Mouse (Mus musculus) intestine, embryonic 16.5 days (tissue): Measurements from ENCODE around the gene Mbl2. TPM values are rescaled to one million over a fixed set of nuclear protein-coding genes. Genes with fewer than 3 reads are reported as not detected.
"Not testable (repeated sequence)": the region's sequence is repeated elsewhere in the genome, so short reads cannot be mapped to it uniquely, and the experiment has no call there.

Experiments
- ATAC-seq: fragments of 200-750 bp; cut with Nextera tagmentation; 2 replicates; pipeline ENCODE4 v1.8.0; 2017; ENCODE audit warnings: moderate TSS enrichment, moderate library complexity
- H3K27ac ChIP-seq: fragments of 300-500 bp; sonication (generic); 2 replicates; pipeline ENCODE4 v1.5.1; 2014; ENCODE audit warnings: mild to moderate bottlenecking, low read length
- H3K27me3 ChIP-seq: fragments of 300-500 bp; sonication (generic); replicated peaks from 2 replicates; pipeline ENCODE4 v1.6.1; 2014; ENCODE audit warnings: low read length, control low read depth, mixed read lengths; ENCODE audit not compliant: control insufficient read depth, insufficient read depth
- H3K36me3 ChIP-seq: fragments of 300-500 bp; sonication (generic); 2 replicates; pipeline ENCODE4 v1.6.1; 2014; ENCODE audit warnings: low read length, control low read depth; ENCODE audit not compliant: control insufficient read depth, insufficient read depth
- H3K4me1 ChIP-seq: fragments of 300-500 bp; sonication (generic); 2 replicates; pipeline ENCODE4 v1.6.1; 2014; ENCODE audit warnings: low read length, control low read depth, mixed read lengths; ENCODE audit not compliant: control insufficient read depth, insufficient read depth
- H3K4me2 ChIP-seq: fragments of 300-500 bp; sonication (generic); 2 replicates; pipeline ENCODE4 v1.6.1; 2014; ENCODE audit warnings: low read depth, low read length, control low read depth
- H3K4me3 ChIP-seq: fragments of 300-500 bp; sonication (generic); 2 replicates; pipeline ENCODE4 v1.5.1; 2014; ENCODE audit warnings: mild to moderate bottlenecking, low read length
- H3K9ac ChIP-seq: fragments of 300-500 bp; sonication (generic); 2 replicates; pipeline ENCODE4 v1.6.1; 2014; ENCODE audit warnings: low read depth, low read length
- H3K9me3 ChIP-seq: fragments of 300-500 bp; sonication (generic); 2 replicates; pipeline ENCODE4 v1.6.1; 2016; ENCODE audit warnings: low read length, control low read depth; ENCODE audit not compliant: control insufficient read depth
- WGBS: fragments of 180-500 bp; shearing (Covaris S2); extraction: QIAGEN DNeasy Blood & Tissue Kit; methylation state at CpG from one replicate; pipeline ENCODE4 v1.1.7; 2014; 5-methylcytosine and 5-hydroxymethylcytosine counted together
- polyA plus RNA-seq: library from polyadenylated mRNA; unstranded; fragments of >200 nt; fragmentation: Nextera tagmentation; extraction: Ambion mirVana; gene quantifications from 2 replicates; pipeline ENCODE4 v1.2.1, GENCODE M21; 2015

Mbl2 gene
- polyA plus RNA-seq = 0.12 and 0.16 TPM in 2 replicates

- H3K4me3 ChIP-seq = no peak within 1 kb of the TSS
- H3K36me3 ChIP-seq = no peaks in the 10 kb centered on the region
- H3K4me1 ChIP-seq = no peaks in the 10 kb centered on the region
- no peak for ATAC-seq
- no peak within 1 kb of the TSS for H3K27ac ChIP-seq
- no peaks in the 10 kb centered on the region for H3K9me3 ChIP-seq
- no peak within 1 kb of the TSS for H3K9ac ChIP-seq
- H3K27me3 ChIP-seq = no peaks in the 10 kb centered on the region
- no peak within 1 kb of the TSS for H3K4me2 ChIP-seq
- WGBS = 71% methylated on average over 3 of the region's 3 CpGs
Measured at GRCm38 (mm10) chr19:30232691-30233090, at the start of gene Mbl2. Mbl2 (plus strand) TSS chr19:30232942.

GRCm38 (mm10) chr19:30185536-30185935 is 47.2 kb upstream of the Mbl2 start:
- WGBS = 98% methylated on average over 2 of the region's 2 CpGs
- 0 out of 2 replicates have a peak, but pooled peaks cover 4% of the 10 kb centered on the region for H3K9me3 ChIP-seq
- H3K9ac ChIP-seq = no peak overlapping the region
- no peaks in the 10 kb centered on the region for H3K27me3 ChIP-seq
- no peak for ATAC-seq
- H3K4me3 ChIP-seq = no peak overlapping the region
- no peaks in the 10 kb centered on the region for H3K4me1 ChIP-seq
- no peak overlapping the region for H3K4me2 ChIP-seq
- H3K27ac ChIP-seq = no peak overlapping the region
- H3K36me3 ChIP-seq = no peaks in the 10 kb centered on the region

- no peaks in the 10 kb centered on the region for H3K27me3 ChIP-seq
- H3K36me3 ChIP-seq = no peaks in the 10 kb centered on the region
- no peak overlapping the region for H3K27ac ChIP-seq
- no peak overlapping the region for H3K9ac ChIP-seq
- H3K4me2 ChIP-seq = no peak overlapping the region
- ATAC-seq = no peak
- H3K4me3 ChIP-seq = no peak overlapping the region
- H3K9me3 ChIP-seq = 0 out of 2 replicates have a peak, but pooled peaks cover 4% of the 10 kb centered on the region
- H3K4me1 ChIP-seq = no peaks in the 10 kb centered on the region
- WGBS = 82% methylated on average over 2 of the region's 2 CpGs
Measured at GRCm38 (mm10) chr19:30187232-30187631, 45.5 kb upstream of the Mbl2 start.

- no peak for ATAC-seq
- no peaks in the 10 kb centered on the region for H3K4me1 ChIP-seq
- no peak overlapping the region for H3K4me3 ChIP-seq
- H3K36me3 ChIP-seq = no peaks in the 10 kb centered on the region
- H3K9me3 ChIP-seq = no peaks in the 10 kb centered on the region
- H3K9ac ChIP-seq = no peak overlapping the region
- H3K27ac ChIP-seq = no peak overlapping the region
- WGBS = 64% methylated on average over 6 of the region's 6 CpGs
- no peaks in the 10 kb centered on the region for H3K27me3 ChIP-seq
- H3K4me2 ChIP-seq = no peak overlapping the region
Measured at GRCm38 (mm10) chr19:30194999-30195398, 37.7 kb upstream of the Mbl2 start.

DNA sequence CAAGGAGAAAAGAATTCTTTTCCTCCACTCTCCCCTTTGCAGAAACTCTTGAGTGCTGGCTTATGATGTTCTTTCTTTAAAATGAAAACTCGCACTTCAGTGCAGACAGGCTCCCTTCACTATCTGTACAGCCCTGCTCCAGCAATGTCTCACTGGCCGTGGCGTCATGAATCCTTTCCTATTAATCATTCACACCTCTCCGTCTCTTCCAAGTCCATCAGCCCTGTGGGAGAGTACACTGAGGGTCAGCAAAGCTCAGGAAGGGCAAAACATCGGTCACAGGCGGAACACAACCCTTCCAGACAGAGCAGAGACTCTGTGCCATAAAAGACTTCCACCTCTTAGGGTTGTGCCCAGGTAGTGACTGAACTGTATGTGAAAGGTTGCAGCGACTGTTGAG is 30.6 kb upstream of the Mbl2 start:
- Histone ChIP-seq H3K4me2 (no peak overlapping the region), H3K27me3 (no peaks in the 10 kb centered on the region), H3K36me3 (no peaks in the 10 kb centered on the region), H3K9me3 (no peaks in the 10 kb centered on the region), H3K4me1 (no peaks in the 10 kb centered on the region), H3K9ac (no peak overlapping the region), H3K4me3 (no peak overlapping the region), H3K27ac (no peak overlapping the region)
- ATAC-seq = no peak
- WGBS = 51% methylated on average over 7 of the region's 7 CpGs

GRCm38 (mm10) chr19:30205159-30205816 is 27.5 kb upstream of the Mbl2 start:
- H3K27ac ChIP-seq = no peak overlapping the region
- no peaks in the 10 kb centered on the region for H3K36me3 ChIP-seq
- H3K4me2 ChIP-seq = no peak overlapping the region
- no peak for ATAC-seq
- no peaks in the 10 kb centered on the region for H3K4me1 ChIP-seq
- no peaks in the 10 kb centered on the region for H3K9me3 ChIP-seq
- H3K4me3 ChIP-seq = no peak overlapping the region
- 19% methylated on average over 12 of the region's 12 CpGs for WGBS
- no peaks in the 10 kb centered on the region for H3K27me3 ChIP-seq
- H3K9ac ChIP-seq = no peak overlapping the region

DNA sequence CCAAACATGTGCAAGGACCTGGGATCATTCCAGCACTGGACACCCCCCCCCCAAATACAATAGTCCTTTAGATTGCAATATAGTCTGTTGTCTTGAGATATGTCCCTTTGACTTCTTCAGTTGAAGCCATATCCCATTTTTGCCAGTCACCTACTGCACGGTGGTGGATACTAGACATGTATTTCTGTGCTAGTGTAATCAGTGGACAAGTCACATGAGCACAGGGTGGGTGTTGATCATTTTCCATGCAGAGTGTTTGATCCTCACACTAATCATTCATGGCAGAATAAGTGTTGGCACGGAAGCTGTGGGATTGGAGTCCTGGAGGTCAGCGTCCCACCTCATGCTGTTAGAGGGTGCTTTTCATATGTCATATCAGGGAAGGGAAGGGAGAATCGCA is 26.9 kb upstream of the Mbl2 start:
- WGBS = 76% methylated on average over 4 of the region's 4 CpGs
- Histone ChIP-seq H3K27me3 (no peaks in the 10 kb centered on the region), H3K4me2 (no peak overlapping the region), H3K4me3 (no peak overlapping the region), H3K36me3 (no peaks in the 10 kb centered on the region), H3K9me3 (no peaks in the 10 kb centered on the region), H3K27ac (no peak overlapping the region), H3K4me1 (no peaks in the 10 kb centered on the region), H3K9ac (no peak overlapping the region)
- ATAC-seq = no peak

DNA sequence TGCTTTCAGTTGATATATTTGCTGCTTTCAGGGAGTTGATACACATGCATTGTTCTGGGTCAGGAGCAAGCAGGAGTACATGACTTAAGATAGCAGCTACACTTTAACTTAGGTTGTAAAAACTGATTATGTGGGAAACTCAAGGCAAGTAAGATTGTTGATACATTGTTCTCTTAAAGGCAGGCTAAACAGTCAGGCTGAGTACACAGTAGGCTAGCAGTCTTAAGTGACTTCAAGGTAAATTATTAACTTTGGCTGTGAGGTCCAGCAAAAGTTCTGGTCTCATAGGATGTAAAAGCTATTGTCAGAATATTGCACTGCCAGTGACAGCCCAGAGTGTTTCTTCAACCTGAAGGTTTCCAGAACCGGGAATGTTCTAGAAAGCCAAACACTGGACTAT is 25.8 kb upstream of the Mbl2 start:
- Histone ChIP-seq H3K27me3 (no peaks in the 10 kb centered on the region), H3K9ac (no peak overlapping the region), H3K4me3 (no peak overlapping the region), H3K27ac (no peak overlapping the region), H3K4me2 (no peak overlapping the region), H3K9me3 (no peaks in the 10 kb centered on the region), H3K4me1 (no peaks in the 10 kb centered on the region), H3K36me3 (no peaks in the 10 kb centered on the region)
- ATAC-seq = peak; percentile 74
- WGBS = 60% methylated on average over 1 of the region's 1 CpGs

- 87% methylated on average over 8 of the region's 8 CpGs for WGBS
- H3K4me3 ChIP-seq, H3K27ac ChIP-seq, H3K4me1 ChIP-seq, H3K36me3 ChIP-seq, H3K4me2 ChIP-seq, H3K9me3 ChIP-seq, ATAC-seq, H3K9ac ChIP-seq, H3K27me3 ChIP-seq: not testable (repeated sequence)
Measured at GRCm38 (mm10) chr19:30209006-30209405, 23.7 kb upstream of the Mbl2 start.

- no peak for ATAC-seq
- no peaks in the 10 kb centered on the region for H3K4me1 ChIP-seq
- no peak overlapping the region for H3K4me2 ChIP-seq
- no peak overlapping the region for H3K4me3 ChIP-seq
- H3K9me3 ChIP-seq = no peaks in the 10 kb centered on the region
- no peaks in the 10 kb centered on the region for H3K36me3 ChIP-seq
- WGBS = 41% methylated on average over 2 of the region's 2 CpGs
- H3K27ac ChIP-seq = no peak overlapping the region
- H3K27me3 ChIP-seq = no peaks in the 10 kb centered on the region
- H3K9ac ChIP-seq = no peak overlapping the region
Measured at GRCm38 (mm10) chr19:30214026-30214425, 18.7 kb upstream of the Mbl2 start.
